Mouse (Mus musculus) forebrain, embryonic 16.5 days (tissue): ENCODE results near the gene C87499. TPM values are rescaled to one million over a fixed set of nuclear protein-coding genes. Genes with fewer than 3 reads are reported as not detected.
A peak's percentile ranks its signal among the peaks of the same experiment; 100 is the strongest.

Experiments used
- ATAC-seq: fragments of 200-750 bp; cut with Nextera tagmentation; 2 replicates; pipeline ENCODE4 v1.8.0; 2017; ENCODE audit warnings: mild to moderate bottlenecking, moderate library complexity
- H3K27ac ChIP-seq: fragments of 300-500 bp; sonication (generic); 2 replicates; pipeline ENCODE4 v1.5.1; 2014; ENCODE audit warnings: low read length, control low read depth
- H3K27me3 ChIP-seq: fragments of 300-500 bp; sonication (generic); replicated peaks from 2 replicates; pipeline ENCODE4 v1.6.1; 2014; ENCODE audit warnings: low read length; ENCODE audit not compliant: control insufficient read depth, insufficient read depth
- H3K36me3 ChIP-seq: fragments of 300-500 bp; sonication (generic); 2 replicates; pipeline ENCODE4 v1.6.1; 2014; ENCODE audit not compliant: control insufficient read depth, insufficient read depth
- H3K4me1 ChIP-seq: fragments of 300-500 bp; sonication (generic); replicated peaks from 2 replicates; pipeline ENCODE4 v1.6.1; 2014; ENCODE audit warnings: low read length; ENCODE audit not compliant: control insufficient read depth, insufficient read depth
- H3K4me2 ChIP-seq: fragments of 300-500 bp; sonication (generic); 2 replicates; pipeline ENCODE4 v1.6.1; 2014; ENCODE audit warnings: mild to moderate bottlenecking, low read length, control low read depth
- H3K4me3 ChIP-seq: fragments of 300-500 bp; sonication (generic); replicated peaks from 2 replicates; pipeline ENCODE4 v1.5.1; 2014; ENCODE audit warnings: mild to moderate bottlenecking, low read length, control low read depth
- H3K9ac ChIP-seq: fragments of 300-500 bp; sonication (generic); replicated peaks from 2 replicates; pipeline ENCODE4 v1.6.1; 2014; ENCODE audit warnings: low read depth, low read length, control low read depth
- H3K9me3 ChIP-seq: fragments of 300-500 bp; sonication (generic); 2 replicates; pipeline ENCODE4 v1.6.1; 2016; ENCODE audit warnings: low read length; ENCODE audit not compliant: control insufficient read depth
- WGBS: fragments of 180-500 bp; shearing (Covaris S2); extraction: QIAGEN DNeasy Blood & Tissue Kit; methylation state at CpG from one replicate; pipeline ENCODE4 v1.1.7; 2014; 5-methylcytosine and 5-hydroxymethylcytosine counted together
- polyA plus RNA-seq: library from polyadenylated mRNA; unstranded; fragments of >200 nt; fragmentation: Nextera tagmentation; extraction: Ambion mirVana; gene quantifications from 2 replicates; pipeline ENCODE4 v1.2.1, GENCODE M21; 2015

C87499 gene
- polyA plus RNA-seq, 1 experiment from 2014 or later: not detected

GRCm38 (mm10) chr4:88641077-88641831, 7.0 kb upstream of the C87499 start:
- Histone ChIP-seq H3K36me3 (no peaks in the 10 kb centered on the region), H3K9ac (peak overlapping the region; percentile 34; the same call in 1 of the 2 replicates), H3K4me1 (no peaks in the 10 kb centered on the region), H3K4me2 (peak overlapping the region; percentile 46), H3K9me3 (no peaks in the 10 kb centered on the region), H3K27me3 (no peaks in the 10 kb centered on the region), H3K4me3 (peak overlapping the region; percentile 33), H3K27ac (no peak overlapping the region)
- peak; percentile 95 for ATAC-seq
- WGBS: 9% methylated on average over 11 of the region's 11 CpGs

DNA sequence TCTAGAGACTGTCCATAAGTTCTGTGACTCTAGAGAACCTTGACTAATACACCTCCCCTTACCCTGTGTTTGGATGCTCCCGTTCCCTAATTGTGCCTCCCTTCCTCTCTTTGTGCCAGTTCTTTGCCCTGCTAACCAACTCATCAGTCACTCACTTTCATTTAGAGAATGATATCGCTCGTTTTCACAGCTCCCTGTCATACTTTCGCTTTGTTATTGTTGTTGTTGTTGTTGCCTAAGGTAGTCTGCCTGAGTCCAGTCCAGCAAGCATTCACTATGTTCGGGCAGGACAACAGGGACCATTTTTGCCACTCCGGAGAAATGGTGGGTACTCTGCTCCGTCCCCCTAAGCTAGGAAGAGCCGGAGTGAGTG, 6.5 kb upstream of the C87499 start:
- peak overlapping the region; percentile 46 for H3K4me2 ChIP-seq
- H3K36me3 ChIP-seq: no peaks in the 10 kb centered on the region
- 62% methylated on average over 8 of the region's 8 CpGs for whole genome bisulfite sequencing
- H3K9me3 ChIP-seq: no peaks in the 10 kb centered on the region
- H3K9ac ChIP-seq: peak overlapping the region; percentile 34; the same call in 1 of the 2 replicates
- H3K4me1 ChIP-seq: no peaks in the 10 kb centered on the region
- ATAC-seq: no peak
- H3K27ac ChIP-seq: no peak overlapping the region
- peak overlapping the region; percentile 33 for H3K4me3 ChIP-seq
- no peaks in the 10 kb centered on the region for H3K27me3 ChIP-seq

- Histone ChIP-seq H3K27me3 (no peaks in the 10 kb centered on the region), H3K9ac (no peak within 1 kb of the TSS), H3K4me1 (no peaks in the 10 kb centered on the region), H3K4me2 (no peak within 1 kb of the TSS), H3K27ac (no peak within 1 kb of the TSS), H3K9me3 (no peaks in the 10 kb centered on the region), H3K36me3 (no peaks in the 10 kb centered on the region), H3K4me3 (no peak within 1 kb of the TSS)
- no peak for ATAC-seq
These were observed 30.9 kb downstream of the C87499 start, which contains the start of gene Ifna12 for GRCm38 (mm10) chr4:88603276-88603675. TSS of gene Ifna12 (minus strand) at chr4:88603376.

GRCm38 (mm10) chr4:88592285-88592684, 41.9 kb downstream of the C87499 start, which contains the start of gene Ifna9:
TSS of gene Ifna9 (minus strand) at chr4:88592385.
- Histone ChIP-seq H3K4me3 (no peak within 1 kb of the TSS), H3K4me1 (no peaks in the 10 kb centered on the region), H3K9ac (no peak within 1 kb of the TSS), H3K9me3 (no peaks in the 10 kb centered on the region), H3K27me3 (no peaks in the 10 kb centered on the region), H3K4me2 (no peak within 1 kb of the TSS), H3K27ac (no peak within 1 kb of the TSS), H3K36me3 (no peaks in the 10 kb centered on the region)
- WGBS: 91% methylated on average over 1 of the region's 1 CpGs
- ATAC-seq: no peak

Other genes starting within 250 kb of the C87499 start
- gene Hacd4, start 195.5 kb downstream of the C87499 start, polyA plus RNA-seq: 2.8 and 3.9 TPM in 2 replicates
- not detected in 2 replicates for gene Ifnb1, start 111.6 kb downstream of the C87499 start, polyA plus RNA-seq
- gene Ifna15, start 76.2 kb downstream of the C87499 start, polyA plus RNA-seq: not detected in 2 replicates
- gene Ifna14, start 62.6 kb downstream of the C87499 start, polyA plus RNA-seq: not detected in 2 replicates
- gene Ifna9, start 42.0 kb downstream of the C87499 start, polyA plus RNA-seq: not detected in 2 replicates
- gene Ifna12, start 31.0 kb downstream of the C87499 start, polyA plus RNA-seq: not detected in 2 replicates
- not detected in 2 replicates for gene Ifna13, start 10.0 kb upstream of the C87499 start, polyA plus RNA-seq
- not detected in 2 replicates for gene Ifna16, start 42.5 kb upstream of the C87499 start, polyA plus RNA-seq
- gene Ifna2, start 49.5 kb upstream of the C87499 start, polyA plus RNA-seq: not detected in 2 replicates
- gene Ifnab, start 56.9 kb upstream of the C87499 start, polyA plus RNA-seq: not detected in 2 replicates
- gene Gm26566, start 87.4 kb upstream of the C87499 start, polyA plus RNA-seq: 1.2 and 1.4 TPM in 2 replicates
- gene Klhl9, start 88.1 kb upstream of the C87499 start, polyA plus RNA-seq: 122 and 135 TPM in 2 replicates
- not detected in 2 replicates for gene Gm13271, start 120.5 kb upstream of the C87499 start, polyA plus RNA-seq
- 0.16 TPM in 1 of 2 replicates, not detected in the other for gene Gm13283, start 125.7 kb upstream of the C87499 start, polyA plus RNA-seq
- gene Gm13290, start 139.4 kb upstream of the C87499 start, polyA plus RNA-seq: 0.46 TPM in 1 of 2 replicates, not detected in the other
- gene Gm13289, start 142.5 kb upstream of the C87499 start, polyA plus RNA-seq: not detected in 2 replicates
- gene Gm13272, start 145.4 kb upstream of the C87499 start, polyA plus RNA-seq: not detected in 2 replicates
- gene Ifnz, start 147.7 kb upstream of the C87499 start, polyA plus RNA-seq: not detected in 2 replicates
- gene Gm13276, start 151.3 kb upstream of the C87499 start, polyA plus RNA-seq: not detected in 2 replicates
- not detected in 2 replicates for gene Gm13277, start 154.2 kb upstream of the C87499 start, polyA plus RNA-seq
- gene Gm13278, start 157.1 kb upstream of the C87499 start, polyA plus RNA-seq: not detected in 2 replicates
- gene Gm13275, start 160.1 kb upstream of the C87499 start, polyA plus RNA-seq: not detected in 2 replicates
- not detected in 2 replicates for gene Gm13279, start 163.0 kb upstream of the C87499 start, polyA plus RNA-seq
- gene Gm13285, start 165.3 kb upstream of the C87499 start, polyA plus RNA-seq: not detected in 2 replicates
- not detected in 2 replicates for gene Gm13287, start 168.8 kb upstream of the C87499 start, polyA plus RNA-seq
- gene Gm13288, start 171.1 kb upstream of the C87499 start, polyA plus RNA-seq: not detected in 2 replicates
- not detected in 2 replicates for gene Ifna7, start 181.8 kb upstream of the C87499 start, polyA plus RNA-seq
- not detected in 2 replicates for gene Ifna11, start 185.5 kb upstream of the C87499 start, polyA plus RNA-seq
- not detected in 2 replicates for gene Ifna6, start 193.0 kb upstream of the C87499 start, polyA plus RNA-seq
- gene Ifna5, start 201.1 kb upstream of the C87499 start, polyA plus RNA-seq: not detected in 2 replicates
- not detected in 2 replicates for gene Ifna4, start 207.4 kb upstream of the C87499 start, polyA plus RNA-seq
- gene Ifna1, start 215.7 kb upstream of the C87499 start, polyA plus RNA-seq: not detected in 2 replicates
- gene Ifne, start 245.8 kb upstream of the C87499 start, polyA plus RNA-seq: not detected in 2 replicates